Mouse (Mus musculus) intestine, postnatal 0 days (tissue): Measurements from ENCODE around the gene Tspo. TPM values are rescaled to one million over a fixed set of nuclear protein-coding genes. Genes with fewer than 3 reads are reported as not detected.

Experiments used
- ATAC-seq: fragments of 200-750 bp; cut with Nextera tagmentation; 2 replicates; pipeline ENCODE4 v1.8.0; 2017; ENCODE audit warnings: mild to moderate bottlenecking, moderate TSS enrichment, moderate library complexity
- H3K27ac ChIP-seq: fragments of 300-500 bp; sonication (generic); 2 replicates; pipeline ENCODE4 v1.5.1; 2014; ENCODE audit warnings: mild to moderate bottlenecking, low read depth, low read length, moderate library complexity
- H3K27me3 ChIP-seq: fragments of 300-500 bp; sonication (generic); replicated peaks from 2 replicates; pipeline ENCODE4 v1.6.1; 2014; ENCODE audit warnings: low read length, mixed read lengths; ENCODE audit not compliant: control insufficient read depth, insufficient read depth
- H3K36me3 ChIP-seq: fragments of 300-500 bp; sonication (generic); 2 replicates; pipeline ENCODE4 v1.6.1; 2014; ENCODE audit warnings: mild to moderate bottlenecking, moderate library complexity; ENCODE audit not compliant: control insufficient read depth, insufficient read depth
- H3K4me1 ChIP-seq: fragments of 300-500 bp; sonication (generic); replicated peaks from 2 replicates; pipeline ENCODE4 v1.6.1; 2014; ENCODE audit warnings: antibody characterized with exemption, low read length, mixed read lengths; ENCODE audit not compliant: control insufficient read depth, insufficient read depth
- H3K4me2 ChIP-seq: fragments of 300-500 bp; sonication (generic); replicated peaks from 2 replicates; pipeline ENCODE4 v1.6.1; 2014; ENCODE audit warnings: low read depth, mild to moderate bottlenecking, moderate library complexity
- H3K4me3 ChIP-seq: fragments of 300-500 bp; sonication (generic); 2 replicates; pipeline ENCODE4 v1.5.1; 2014; ENCODE audit warnings: low read depth, low read length
- H3K9ac ChIP-seq: fragments of 300-500 bp; sonication (generic); 2 replicates; pipeline ENCODE4 v1.6.1; 2014; ENCODE audit warnings: mild to moderate bottlenecking, low read depth, low read length
- H3K9me3 ChIP-seq: fragments of 300-500 bp; sonication (generic); 2 replicates; pipeline ENCODE4 v1.6.1; 2016; ENCODE audit warnings: mixed run types; ENCODE audit not compliant: control insufficient read depth
- CTCF ChIP-seq: sonication (generic); IDR thresholded peaks from 2 replicates; pipeline ENCODE4 v1.5.1; 2016; ENCODE audit warnings: low read depth, mild to moderate bottlenecking, control low read depth, antibody characterized with exemption, moderate library complexity
- WGBS: fragments of 180-500 bp; shearing (Covaris S2); extraction: QIAGEN DNeasy Blood & Tissue Kit; methylation state at CpG from one replicate; pipeline ENCODE4 v1.1.7; 2014; 5-methylcytosine and 5-hydroxymethylcytosine counted together
- polyA plus RNA-seq: library from polyadenylated mRNA; unstranded; fragments of >200 nt; fragmentation: Nextera tagmentation; extraction: Ambion mirVana; gene quantifications from 2 replicates; pipeline ENCODE4 v1.2.1, GENCODE M21; 2015

Gene Tspo
- polyA plus RNA-seq, 1 experiment from 2014 or later = 118 TPM

- H3K4me1 ChIP-seq = peaks cover 4% of the 10 kb centered on the region; the same call in 1 of the 2 replicates
- H3K4me2 ChIP-seq = no peak overlapping the region
- TF ChIP-seq CTCF = peak; percentile 59
- H3K9ac ChIP-seq = no peak overlapping the region
- no peaks in the 10 kb centered on the region for H3K27me3 ChIP-seq
- H3K9me3 ChIP-seq = no peaks in the 10 kb centered on the region
- no peak overlapping the region for H3K4me3 ChIP-seq
- H3K36me3 ChIP-seq = peaks cover 26% of the 10 kb centered on the region
- H3K27ac ChIP-seq = no peak overlapping the region
- no peak for ATAC-seq
Observed at GRCm38 (mm10) chr15:83553831-83554230, 9.6 kb upstream of the Tspo start.

GRCm38 (mm10) chr15:83555161-83555974 is 8.0 kb upstream of the Tspo start:
- no peaks in the 10 kb centered on the region for H3K27me3 ChIP-seq
- H3K9ac ChIP-seq = peak overlapping the region; percentile 88
- H3K36me3 ChIP-seq = peaks cover 10% of the 10 kb centered on the region; the same call in 1 of the 2 replicates
- peak overlapping the region; percentile 91 for H3K4me2 ChIP-seq
- H3K9me3 ChIP-seq = no peaks in the 10 kb centered on the region
- H3K27ac ChIP-seq = peak overlapping the region; percentile 87
- under 1% methylated on average over 71 of the region's 74 CpGs for WGBS
- H3K4me1 ChIP-seq = peaks cover 4% of the 10 kb centered on the region; the same call in 1 of the 2 replicates
- H3K4me3 ChIP-seq = peak overlapping the region; percentile 78
- peak; percentile 77 for ATAC-seq
- TF ChIP-seq CTCF = no peak; the same call in 1 of the 2 replicates

GRCm38 (mm10) chr15:83560941-83561477 is 2.4 kb upstream of the Tspo start:
- H3K4me2 ChIP-seq = no peak overlapping the region
- no peak overlapping the region for H3K27ac ChIP-seq
- ATAC-seq = no peak
- 66% methylated on average over 5 of the region's 5 CpGs for WGBS
- no peaks in the 10 kb centered on the region; the same call in 1 of the 2 replicates for H3K4me1 ChIP-seq
- no peaks in the 10 kb centered on the region for H3K27me3 ChIP-seq
- H3K4me3 ChIP-seq = no peak overlapping the region
- no peak overlapping the region for H3K9ac ChIP-seq
- H3K36me3 ChIP-seq = no peaks in the 10 kb centered on the region
- H3K9me3 ChIP-seq = no peaks in the 10 kb centered on the region
- TF ChIP-seq CTCF = no peak

GRCm38 (mm10) chr15:83562626-83563270 is 644 bp upstream of the Tspo start:
- Histone ChIP-seq H3K9me3 (no peaks in the 10 kb centered on the region), H3K9ac (no peak overlapping the region), H3K27ac (peak overlapping the region; percentile 11; the same call in 1 of the 2 replicates), H3K4me3 (peak overlapping the region; percentile 60), H3K36me3 (no peaks in the 10 kb centered on the region), H3K4me1 (no peaks in the 10 kb centered on the region), H3K27me3 (no peaks in the 10 kb centered on the region), H3K4me2 (peak overlapping the region; percentile 99)
- 34% methylated on average over 15 of the region's 15 CpGs for WGBS
- peak; percentile 32; the same call in 1 of the 2 replicates for ATAC-seq
- no peak for TF ChIP-seq CTCF

- 2% methylated on average over 27 of the region's 27 CpGs for WGBS
- peak overlapping the region; percentile 57 for H3K27ac ChIP-seq
Observed at GRCm38 (mm10) chr15:83563857-83564651, 662 bp downstream of the Tspo start.

More at GRCm38 (mm10) chr15:83563857-83564651, 662 bp downstream of the Tspo start:
- Histone ChIP-seq H3K4me2 (peak overlapping the region; percentile 99), H3K9me3 (no peaks in the 10 kb centered on the region), H3K36me3 (no peaks in the 10 kb centered on the region), H3K4me3 (peak overlapping the region; percentile 60), H3K4me1 (no peaks in the 10 kb centered on the region), H3K9ac (peak overlapping the region; percentile 55), H3K27me3 (no peaks in the 10 kb centered on the region)
- peak; percentile 23 for ATAC-seq
- TF ChIP-seq CTCF = peak; percentile 31; the same call in 1 of the 2 replicates
